Mouse (Mus musculus) erythroblast, embryonic 14.5 days (primary cell): Measurements from ENCODE around the gene 1810024B03Rik.

ENCODE experiments used
- GATA1 ChIP-seq: IDR thresholded peaks from 2 replicates; pipeline ENCODE4 v1.6.1; 2012; ENCODE audit warnings: low read length, inconsistent platforms, mixed read lengths
- TAL1 ChIP-seq: IDR thresholded peaks from 3 replicates; pipeline ENCODE4 v1.6.1; 2012; ENCODE audit warnings: low read length, inconsistent platforms, mixed read lengths

DNA sequence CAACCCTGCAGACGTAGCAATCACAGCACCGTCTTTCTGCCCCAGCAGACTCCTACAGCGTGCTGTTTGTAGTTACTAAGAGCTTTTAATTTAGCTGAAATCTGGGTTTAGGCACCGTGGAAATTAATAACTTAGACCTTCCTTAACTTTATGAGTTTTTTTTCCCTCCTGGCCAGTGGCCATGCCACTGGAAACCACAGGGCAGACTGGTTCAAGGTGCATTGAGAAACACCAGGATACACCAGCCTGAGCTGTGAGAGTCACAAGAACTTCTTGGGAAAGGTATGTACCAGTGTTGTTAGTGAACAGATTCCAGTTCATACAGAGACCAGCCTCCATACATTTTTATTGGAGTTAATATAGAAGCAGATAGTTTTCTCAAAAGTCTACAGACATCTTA is 69.6 kb downstream of the 1810024B03Rik start:
- no peak for TF ChIP-seq GATA1
- TF ChIP-seq TAL1: no peak
